Mouse (Mus musculus) gastrocnemius, adult 8-10 months (tissue): Measurements from ENCODE around the gene Cacna1h. TPM values are rescaled to one million over a fixed set of nuclear protein-coding genes. Genes with fewer than 3 reads are reported as not detected.

ENCODE experiments used
- DNase-seq, 2 experiments: peaks; one replicate each; pipeline ENCODE4 v3.0.0; 2022; ENCODE audit warnings: low spot score in 2 of 2
- total RNA-seq, 4 experiments: library from RNA; stranded (reverse); gene quantifications; 2 replicates each; pipeline ENCODE4 v1.2.4; 2022

The Cacna1h gene
- total RNA-seq, 4 experiments from 2014 or later = 0.68 to 1.7 (median 1.6) TPM

DNA sequence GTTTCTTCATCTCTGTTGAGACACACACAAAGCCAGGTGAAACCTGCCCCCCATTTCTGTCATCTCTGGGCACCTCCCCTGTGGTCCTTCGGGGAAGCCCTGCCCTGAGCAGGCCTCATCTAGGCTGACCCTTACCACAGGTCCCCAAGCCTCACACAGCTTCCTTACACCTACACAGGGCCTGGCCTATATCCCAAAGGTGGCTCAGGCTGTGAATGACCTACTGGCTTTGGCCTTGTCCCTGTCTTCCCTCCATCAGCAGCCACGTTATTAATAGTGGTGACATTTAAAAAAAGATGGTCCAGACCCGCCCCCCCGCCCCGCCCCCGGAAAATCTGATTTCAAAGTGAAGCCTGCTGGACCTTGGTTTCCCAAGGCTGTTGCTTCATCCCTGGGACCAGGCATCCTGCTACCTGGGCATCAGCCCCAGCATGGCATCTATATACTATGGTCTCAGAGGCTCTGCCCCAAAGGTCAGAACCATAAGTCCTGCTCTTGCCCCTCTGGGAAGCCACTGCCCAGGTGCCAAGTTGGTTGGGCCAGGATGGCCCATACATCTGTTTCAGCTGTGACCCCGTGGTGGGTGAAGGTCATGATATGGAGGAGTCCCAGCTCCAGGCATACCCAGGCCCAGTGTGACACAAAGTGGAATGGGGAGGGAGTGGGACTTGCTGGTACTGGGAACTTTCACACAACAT lies 25.1 kb downstream of the Cacna1h start:
- DNase-seq = no peak

DNA sequence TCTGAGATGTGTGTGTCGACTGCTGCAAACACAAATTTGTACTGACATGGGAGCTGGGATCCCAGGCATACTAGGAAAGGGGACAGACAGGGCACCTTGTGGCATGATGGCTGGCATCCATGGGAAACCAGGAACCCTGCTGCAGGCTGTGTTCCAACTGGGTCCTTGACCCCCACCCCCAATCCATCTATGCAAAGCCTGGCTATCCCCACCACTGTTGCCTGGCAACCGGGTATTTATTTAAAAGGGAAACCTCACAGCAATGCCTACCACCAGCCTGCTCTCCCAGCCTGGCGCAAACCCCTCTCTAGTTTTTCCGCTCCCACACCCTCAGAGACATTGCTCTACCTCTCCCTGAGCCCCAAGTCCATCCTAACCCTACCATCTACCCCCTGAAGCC lies 26.2 kb downstream of the Cacna1h start:
- DNase-seq = no peak

DNA sequence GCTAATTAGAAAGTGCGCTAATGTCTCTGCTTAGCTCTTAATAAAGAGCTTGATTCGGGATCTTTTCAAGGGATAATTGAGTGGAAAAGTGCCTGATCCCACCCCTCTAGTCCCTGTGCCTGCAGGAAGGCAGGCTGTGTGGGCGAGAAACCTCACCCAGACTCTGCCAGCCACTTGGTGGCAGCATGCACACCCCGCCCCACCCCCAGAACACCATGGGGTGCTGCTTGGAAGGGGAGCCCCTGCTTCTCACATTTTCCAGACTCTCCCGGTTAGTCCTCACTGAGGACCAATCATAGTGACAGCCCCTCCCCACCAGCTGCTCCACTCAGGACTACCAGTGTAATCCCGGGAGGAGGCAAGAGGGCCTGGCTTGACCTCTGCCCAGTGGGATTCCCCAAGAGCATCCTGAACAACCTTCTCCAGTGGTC lies 27.6 kb downstream of the Cacna1h start:
- no peak for DNase-seq

DNA sequence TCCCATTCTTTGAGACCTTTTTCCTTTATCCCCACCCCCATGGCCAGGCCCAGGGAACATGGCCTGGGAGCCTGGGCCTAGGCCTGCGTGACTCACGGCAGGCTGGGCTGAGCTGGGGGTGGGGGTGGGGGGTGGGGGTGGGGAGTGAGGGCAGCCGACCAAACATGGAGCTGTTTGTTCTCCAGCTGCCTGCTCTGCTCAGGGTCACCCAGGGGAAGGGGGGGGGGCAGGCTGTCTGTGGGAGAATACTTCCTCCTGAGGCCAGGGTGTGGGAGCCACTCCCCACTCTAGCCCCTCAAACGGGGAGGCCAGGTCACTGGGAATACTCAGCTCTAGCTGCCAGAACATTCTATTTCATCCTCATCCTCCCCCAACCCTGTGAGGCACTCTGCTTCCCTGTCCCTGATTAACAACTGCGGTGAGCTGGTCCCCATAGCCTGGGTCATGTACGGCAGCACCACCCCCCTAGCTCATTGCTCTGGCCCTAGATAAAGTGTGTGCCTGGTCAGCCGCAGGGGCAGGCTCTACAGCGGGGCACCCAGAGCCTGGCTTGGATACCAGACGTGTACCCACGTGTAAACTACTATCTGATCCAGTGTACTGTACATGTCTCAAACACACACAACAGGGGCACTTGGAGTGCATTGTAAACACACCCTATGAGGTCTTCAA lies 28.2 kb downstream of the Cacna1h start:
- DNase-seq = no peak

DNA sequence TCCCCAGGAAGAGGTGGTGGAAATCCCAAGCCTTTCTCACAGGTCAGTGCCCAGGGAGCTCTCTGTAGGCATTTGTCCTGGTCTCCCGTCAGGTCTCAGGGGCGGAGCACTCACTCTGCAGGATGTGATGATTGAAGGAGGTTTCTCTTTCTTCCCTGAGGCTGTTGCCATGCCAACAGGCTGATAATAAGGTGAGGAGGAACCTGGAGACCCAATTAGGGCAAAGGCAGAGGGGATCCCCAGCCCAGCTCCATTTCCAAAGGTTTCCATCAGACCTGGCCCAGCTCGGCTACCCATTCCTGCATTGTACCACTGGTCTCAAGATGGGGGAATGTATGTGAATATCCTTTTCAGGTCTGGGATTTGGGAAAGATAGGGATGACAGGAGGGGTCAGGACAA lies 29.4 kb downstream of the Cacna1h start:
- DNase-seq = no peak

DNA sequence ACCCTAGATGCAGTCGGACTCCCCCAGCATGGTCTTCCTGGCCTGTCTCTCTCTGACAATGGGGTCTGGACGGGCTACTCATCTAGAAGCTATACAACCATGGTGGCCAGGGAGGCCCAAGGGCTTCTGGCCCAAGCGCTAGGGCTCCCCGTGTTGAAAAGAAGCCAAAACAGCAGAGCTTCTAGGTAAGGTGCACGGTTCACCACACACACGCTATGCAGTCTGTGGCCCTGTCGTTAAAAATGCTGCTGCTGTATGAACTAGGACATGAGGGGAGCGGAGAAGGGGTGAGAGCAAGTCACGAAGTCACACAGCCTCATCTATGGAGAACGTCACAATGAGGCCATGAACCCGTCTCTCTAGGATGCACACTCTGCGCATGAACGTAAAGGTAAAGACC lies 31.4 kb downstream of the Cacna1h start:
- no peak for DNase-seq

DNA sequence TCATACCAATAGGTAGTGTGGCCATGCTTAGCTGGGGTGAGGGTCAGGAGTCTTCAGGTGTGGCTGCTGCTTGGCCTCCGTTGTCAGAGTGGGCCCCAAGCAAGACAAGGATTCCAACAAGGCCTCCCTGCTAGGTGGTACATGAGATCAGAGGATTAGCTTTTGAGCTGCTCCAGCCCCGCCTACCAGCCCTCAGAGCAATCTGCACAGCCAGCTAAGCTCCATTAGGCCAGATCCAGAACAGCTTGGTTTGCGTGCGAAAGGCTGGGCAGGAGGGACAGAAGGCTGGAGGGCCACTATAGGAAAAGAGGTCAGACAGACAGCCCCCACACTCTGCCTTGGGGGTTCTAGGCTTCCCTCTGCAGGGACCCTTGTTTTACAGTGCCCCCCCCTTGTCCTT lies 32.1 kb downstream of the Cacna1h start:
- DNase-seq = no peak

DNA sequence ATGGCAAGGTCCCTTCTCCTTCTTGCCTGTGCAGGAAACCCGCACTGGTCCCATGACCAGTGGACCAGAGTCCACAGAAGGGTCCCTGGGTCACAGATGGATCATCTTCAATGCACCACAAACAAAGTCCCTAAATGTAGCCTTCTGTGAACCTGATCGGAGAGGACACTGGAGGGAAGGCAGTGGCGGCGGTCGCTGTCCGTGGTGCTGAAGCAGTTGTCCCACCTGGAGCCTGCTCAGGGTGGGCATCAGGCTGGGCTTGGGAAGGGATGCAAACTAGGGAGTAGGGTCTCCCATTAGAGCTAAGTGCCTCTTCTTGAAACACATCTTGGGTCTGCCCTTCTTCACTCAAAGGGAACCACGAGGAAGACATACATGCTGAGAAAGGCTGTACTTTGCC lies 33.1 kb downstream of the Cacna1h start:
- no peak for DNase-seq

DNA sequence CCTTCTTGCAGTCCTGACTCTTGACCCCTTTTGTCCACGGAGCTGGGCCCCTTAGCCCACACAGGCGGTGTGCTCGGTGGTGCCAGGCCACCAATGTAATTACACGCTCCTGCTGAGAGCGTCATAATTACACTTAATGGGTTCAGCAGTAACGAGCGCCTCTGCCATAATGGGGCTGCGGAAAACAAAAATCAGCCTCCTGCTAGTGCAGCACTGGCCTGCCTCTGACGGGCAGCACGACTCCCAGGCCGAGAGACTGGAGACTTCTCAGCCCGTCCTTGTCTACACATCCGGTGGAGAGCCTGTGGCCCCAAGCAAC lies 35.1 kb downstream of the Cacna1h start:
- DNase-seq = no peak

DNA sequence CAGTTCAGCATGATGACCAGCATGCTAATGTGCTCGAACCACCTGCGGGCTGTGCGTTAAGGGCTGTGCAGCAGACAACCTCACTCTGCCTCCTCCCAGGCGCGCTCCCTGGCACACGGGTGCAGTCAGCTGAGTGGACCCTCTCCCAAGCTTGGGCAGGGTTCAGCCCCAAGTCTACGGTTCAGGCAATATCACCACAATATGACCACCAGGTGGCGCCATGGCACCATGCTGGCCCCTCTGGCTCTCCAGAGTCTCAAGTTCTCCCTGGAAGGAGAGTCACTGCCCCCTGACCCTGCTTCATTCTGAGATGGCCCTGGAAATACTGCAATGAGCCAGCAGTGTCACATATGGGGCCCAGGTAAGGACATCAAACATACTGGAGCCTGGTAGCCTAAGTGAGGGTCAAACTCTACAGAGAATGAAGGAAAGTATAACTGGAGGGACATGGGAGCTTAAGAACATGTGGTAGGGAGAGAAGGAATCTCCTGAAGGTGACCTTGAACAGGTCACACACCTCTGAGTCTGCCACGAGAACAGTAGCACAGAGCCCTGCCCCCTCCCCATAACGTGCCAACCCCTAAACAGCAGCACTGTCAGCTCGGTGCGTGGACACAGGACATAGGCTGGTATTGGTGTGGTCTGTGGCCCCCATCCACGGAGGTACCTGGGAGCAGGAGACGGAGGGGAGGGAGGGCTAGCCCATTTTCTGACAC lies 35.6 kb downstream of the Cacna1h start:
- peak; percentile 42 to 51 for DNase-seq

DNA sequence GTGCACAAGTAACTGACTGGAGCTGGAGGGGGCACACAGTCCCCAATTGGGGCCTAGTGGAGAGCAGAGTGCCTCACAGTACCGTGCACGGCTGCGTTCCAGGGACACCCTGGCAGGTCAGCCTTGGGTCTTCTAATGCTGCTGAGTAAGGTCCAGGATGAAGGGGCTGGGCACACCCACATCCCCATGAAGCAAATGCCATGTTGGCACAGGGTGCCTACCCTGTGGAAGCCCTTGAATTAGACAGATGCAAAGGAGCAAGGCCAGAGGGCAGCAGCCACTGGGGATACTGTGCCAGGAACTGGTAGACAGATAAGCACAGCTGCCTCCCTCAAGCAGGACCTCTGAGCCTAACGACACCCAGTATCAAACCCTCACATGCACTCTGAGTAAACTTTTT lies 39.1 kb downstream of the Cacna1h start:
- DNase-seq = no peak

DNA sequence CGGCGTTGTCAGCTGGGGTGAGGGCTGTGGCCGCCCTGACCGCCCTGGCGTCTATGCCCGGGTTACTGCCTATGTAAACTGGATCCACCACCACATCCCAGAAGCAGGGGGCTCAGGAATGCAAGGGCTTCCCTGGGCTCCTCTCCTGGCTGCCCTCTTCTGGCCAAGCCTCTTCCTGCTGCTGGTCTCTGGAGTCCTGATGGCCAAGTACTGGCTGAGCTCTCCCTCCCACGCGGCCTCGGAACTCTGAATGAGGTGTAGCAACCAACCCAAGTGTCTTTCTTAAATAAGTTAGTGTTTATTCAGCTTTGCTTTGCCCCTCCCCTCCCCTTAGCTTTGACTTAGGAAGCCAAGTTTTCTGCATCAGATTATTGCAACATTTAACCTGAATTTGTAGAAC lies 59.6 kb downstream of the Cacna1h start:
- DNase-seq = no peak

DNA sequence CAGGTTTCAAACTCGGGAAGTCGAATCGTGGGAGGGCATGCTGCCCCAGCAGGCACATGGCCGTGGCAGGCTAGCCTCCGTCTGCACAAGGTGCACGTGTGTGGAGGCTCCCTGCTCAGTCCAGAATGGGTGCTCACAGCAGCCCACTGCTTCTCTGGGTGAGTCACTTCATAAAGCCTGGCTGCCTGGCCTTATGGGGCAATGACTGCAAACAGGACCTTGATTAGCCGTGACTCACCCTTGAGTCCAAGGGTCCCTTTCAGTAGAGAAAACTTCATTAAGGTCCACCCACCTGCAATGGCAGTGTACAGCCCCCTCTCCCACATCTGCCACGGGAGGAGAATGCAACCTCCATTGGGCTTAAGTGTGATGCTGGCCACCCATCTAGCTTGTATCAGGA lies 61.1 kb downstream of the Cacna1h start:
- no peak for DNase-seq

DNA sequence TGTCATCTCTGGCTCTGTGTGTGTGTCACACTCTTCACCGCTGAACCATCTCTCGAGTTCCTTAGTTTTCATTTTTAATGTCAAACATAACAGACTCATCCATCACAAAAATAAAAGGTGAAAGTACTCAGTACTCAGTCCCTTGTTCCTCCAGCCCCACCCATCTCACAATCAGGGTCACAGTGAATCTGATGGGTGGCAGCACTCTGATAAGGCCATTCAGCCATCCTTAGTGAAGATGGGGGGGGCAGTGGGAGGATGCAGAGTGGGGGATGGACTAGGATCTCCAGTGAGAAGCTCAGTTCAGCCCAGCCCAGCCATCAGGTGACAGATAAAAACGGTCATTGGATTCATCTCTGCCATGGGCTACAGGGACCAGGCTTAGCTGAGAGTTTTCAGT lies 64.6 kb downstream of the Cacna1h start, which contains the start of gene Tpsg1:
Tpsg1 (plus strand) TSS at position 301 of the 400 bp plus-strand sequence.
- DNase-seq = no peak

DNA sequence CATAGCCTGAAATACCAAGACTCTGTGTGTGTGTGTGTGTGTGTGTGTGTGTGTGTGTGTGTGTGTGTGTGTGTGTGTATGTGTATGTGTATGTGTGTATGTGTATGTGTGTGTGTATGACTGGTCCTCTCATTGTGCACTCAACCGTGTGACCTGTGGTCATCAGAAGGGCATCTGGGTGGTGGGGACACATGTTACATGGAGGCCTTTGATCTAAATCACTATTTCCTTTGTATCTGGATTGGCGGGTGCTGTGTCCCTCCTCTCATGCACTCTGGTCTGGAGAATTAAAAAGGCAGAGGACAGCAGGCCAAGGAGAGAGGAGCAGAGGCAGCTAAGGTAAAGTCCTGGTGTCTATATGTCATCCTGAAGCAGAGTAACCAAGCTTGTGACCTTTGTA lies 67.6 kb downstream of the Cacna1h start, which contains the start of gene Tpsb2:
Tpsb2 (plus strand) TSS at position 301 of the 400 bp plus-strand sequence.
- no peak for DNase-seq

DNA sequence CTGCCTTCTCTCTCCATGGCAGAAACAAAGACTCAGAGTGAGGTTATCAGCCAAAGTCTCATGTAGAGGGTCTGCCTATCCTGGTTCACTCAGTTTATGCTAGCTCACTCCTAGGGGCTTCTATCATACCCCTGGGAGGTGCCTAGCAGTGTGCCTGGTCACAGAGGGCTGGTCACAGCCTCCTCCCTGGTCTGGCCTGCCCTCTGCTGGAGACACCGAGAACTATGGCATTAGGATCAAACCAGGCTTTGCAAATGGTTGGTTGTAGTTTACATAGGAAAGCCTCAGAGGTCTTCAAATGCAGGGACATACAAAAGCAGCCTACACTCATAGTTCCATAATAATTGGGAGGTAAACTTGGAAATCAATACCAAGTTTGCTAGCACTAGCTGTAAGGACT lies 69.9 kb downstream of the Cacna1h start:
- DNase-seq = no peak

DNA sequence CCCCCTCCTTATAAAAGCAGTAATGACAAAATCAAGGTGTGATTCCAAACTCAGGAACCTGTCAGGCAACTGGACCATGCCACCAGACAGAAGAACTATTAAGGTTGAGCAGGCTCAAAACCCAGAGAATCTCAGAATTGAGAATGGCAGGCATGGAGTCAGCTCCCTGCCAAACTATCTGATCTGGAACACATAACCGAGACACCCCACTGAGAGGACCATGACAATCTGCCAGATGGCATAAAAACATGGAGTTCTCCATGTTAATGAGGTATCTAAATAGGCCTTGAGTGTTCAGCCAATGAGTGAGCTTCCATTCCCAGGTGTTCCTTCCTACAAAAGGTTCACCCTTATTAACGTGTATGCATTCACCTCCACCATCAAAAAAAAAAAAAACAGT lies 72.3 kb downstream of the Cacna1h start:
- DNase-seq = no peak

DNA sequence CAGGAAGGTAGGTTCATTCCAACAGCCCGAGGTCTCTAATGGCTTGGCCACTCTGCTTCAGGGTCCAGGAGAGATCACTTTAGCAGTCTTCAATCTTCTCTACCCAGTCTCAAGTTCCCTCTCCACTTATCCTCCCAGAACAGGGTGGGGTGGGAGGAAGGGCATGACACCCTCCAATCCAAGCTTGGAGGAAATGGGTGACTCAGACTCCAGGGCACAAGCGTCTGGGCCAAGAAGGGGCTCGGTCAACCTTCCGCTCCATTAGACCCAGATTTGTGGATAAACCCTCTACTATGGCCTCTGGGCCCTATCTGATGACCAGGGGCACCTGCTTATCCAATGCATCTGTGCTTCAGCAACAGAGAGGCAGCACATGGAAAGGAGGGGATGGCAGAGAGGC lies 88.1 kb downstream of the Cacna1h start, which contains the start of gene Tpsab1:
Tpsab1 (minus strand) TSS at position 101 of the 400 bp plus-strand sequence.
- DNase-seq = no peak

DNA sequence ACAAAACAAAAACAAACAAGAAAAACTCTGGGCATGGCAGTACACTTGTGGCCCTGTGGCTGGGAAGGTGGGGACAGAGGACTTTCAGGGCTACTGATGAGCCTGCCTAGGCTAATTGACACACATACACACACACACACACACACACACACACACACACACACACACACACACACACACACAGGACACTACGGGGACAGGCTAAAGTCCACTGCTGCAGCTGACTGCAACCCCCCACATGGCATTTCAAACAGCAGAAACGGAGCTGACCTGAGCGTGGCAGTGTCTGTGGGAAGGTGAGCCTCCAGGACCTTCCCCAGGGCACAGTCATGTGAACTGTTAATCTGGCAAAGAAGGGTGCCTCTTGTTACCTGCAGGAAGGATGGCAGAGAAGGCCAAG lies 92.1 kb downstream of the Cacna1h start:
- DNase-seq = no peak

DNA sequence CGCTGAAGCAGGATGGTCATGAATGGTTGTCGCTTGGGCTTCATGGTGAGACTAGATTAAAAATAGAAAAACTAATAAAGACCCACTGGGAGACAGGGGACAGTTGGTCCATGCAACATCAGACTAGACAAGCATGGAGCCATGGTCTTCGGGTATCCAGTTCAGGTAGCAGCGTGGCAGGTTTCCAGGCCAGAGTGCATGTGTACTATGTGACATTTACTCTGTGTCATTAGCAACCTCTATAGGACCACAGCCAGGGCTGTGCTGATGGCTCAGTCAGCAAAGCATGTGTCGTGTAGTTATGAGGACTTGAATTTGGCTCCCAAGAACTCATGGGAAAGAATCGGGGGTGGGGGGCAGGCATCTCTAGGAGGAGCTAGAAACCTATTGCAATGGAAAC lies 93.6 kb downstream of the Cacna1h start:
- no peak for DNase-seq

DNA sequence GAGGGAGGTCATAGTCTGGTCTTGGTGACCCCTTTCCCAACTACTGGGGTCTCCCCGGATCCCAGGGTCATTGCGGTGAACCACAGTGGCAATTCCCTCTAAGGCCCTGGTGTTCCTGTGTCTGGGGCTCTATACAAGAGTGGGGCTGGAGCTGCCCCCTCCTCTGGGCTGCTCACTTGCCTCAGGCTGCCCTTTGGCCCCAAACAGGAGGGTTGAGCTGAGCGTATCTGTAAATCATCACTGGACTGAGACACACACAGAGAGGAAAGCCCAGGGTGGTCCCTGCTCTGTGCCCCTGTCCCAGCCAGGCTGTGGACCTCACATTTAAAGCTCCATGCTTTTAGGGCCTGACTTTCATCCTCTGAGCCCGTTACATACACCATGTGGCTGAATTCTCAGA lies 95.4 kb downstream of the Cacna1h start:
- no peak for DNase-seq

DNA sequence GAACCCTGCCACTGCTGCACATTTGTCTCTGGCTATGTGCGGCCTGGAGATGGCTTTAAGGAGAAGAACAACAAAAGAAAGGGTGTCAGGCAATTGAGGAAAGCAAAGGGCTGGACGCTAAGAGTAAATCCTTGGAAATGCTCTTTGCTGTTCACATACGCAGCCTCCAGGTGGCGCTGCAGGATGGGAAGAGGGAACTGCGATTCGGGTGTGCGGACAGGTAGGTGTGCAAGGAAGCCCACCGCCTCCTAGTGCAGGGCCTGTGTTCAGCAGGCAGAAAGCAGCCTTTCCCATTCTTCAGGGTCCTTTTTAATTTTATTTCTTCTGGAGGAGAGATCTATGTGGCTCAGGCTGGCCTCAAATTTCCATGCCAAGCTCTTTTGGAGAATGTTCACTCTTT lies 99.6 kb downstream of the Cacna1h start:
- no peak for DNase-seq

DNA sequence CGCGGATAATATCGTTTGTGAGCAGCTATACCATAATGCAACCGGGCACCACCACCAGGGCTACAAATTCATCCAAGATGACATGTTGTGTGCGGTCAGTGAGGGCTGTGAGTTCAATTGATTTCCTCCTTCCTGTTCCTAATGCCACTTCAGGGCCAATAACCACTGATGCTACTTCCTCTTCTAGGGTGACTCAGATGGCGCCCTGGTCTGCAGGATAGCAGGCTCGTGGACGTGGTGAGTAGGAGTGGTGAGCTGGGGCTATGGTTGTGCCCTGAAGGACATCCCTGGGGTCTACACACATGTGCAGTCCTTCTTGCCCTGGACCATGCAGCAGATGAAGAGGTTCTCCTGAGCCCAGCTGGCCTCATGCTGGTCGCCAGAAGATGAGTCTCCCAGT lies 101.3 kb downstream of the Cacna1h start:
- DNase-seq = no peak
